Mouse (Mus musculus) neutrophil, adult 83 days (primary cell): Measurements from ENCODE around the gene Phlpp2. TPM values are rescaled to one million over a fixed set of nuclear protein-coding genes. Genes with fewer than 3 reads are reported as not detected.

Experiments used
- total RNA-seq, 2 experiments: library from RNA; stranded (reverse); gene quantifications; one replicate each; pipeline ENCODE4 v1.2.4; 2023

The Phlpp2 gene
- 1 to 10 TPM; 6.4 to 6.6 TPM for total RNA-seq

DNA sequence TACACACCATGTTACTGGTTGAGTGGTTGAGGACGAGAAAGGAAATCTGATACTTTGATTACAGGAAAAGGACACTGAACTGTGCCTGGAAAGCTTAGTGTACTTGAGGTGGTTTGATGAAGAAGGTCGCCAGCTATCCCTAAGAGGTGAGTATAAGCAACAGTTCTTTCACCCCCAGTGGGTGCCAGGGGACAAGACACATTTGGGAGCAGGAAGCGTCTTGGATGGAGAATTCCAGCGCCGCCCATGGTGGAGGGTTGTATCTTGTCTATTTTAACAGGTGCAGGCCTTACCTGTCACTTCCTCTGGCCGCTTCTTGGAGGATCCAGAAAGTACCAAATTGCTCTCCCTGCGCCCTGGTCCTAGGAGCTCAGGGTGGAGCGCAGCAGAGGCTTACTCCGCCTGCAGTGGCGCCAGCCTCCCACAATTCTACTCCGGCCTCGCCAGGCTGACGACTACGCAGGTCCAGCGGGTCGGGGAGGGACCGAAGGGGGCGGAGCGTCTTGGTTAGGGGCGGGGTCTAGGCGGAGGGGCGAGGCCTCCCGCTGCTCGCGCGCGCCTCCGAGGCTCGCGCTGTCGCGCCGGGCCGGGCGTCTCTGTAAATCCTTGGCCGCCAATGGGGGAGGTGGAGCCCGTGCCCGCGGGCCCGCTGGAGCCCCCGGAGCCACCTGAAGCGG is at the start of gene Phlpp2:
TSS of gene Phlpp2 (plus strand) at position 540 of the 677 bp plus-strand sequence.

GRCm38 (mm10) chr8:109961693-109962367 is 93.5 kb downstream of the Phlpp2 start, which contains the start of gene Marveld3:
TSS of gene Marveld3 (minus strand) at chr8:109962203.

GRCm38 (mm10) chr8:109990224-109990623 is 121.9 kb downstream of the Phlpp2 start, which contains the start of gene Tat:
TSS of gene Tat (plus strand) at chr8:109990437.

Other genes with a start within 250 kb of the Phlpp2 start
- gene Ist1, start 175.3 kb upstream of the Phlpp2 start, total RNA-seq = 10 to 100 TPM; 75.5 to 86.4 TPM
- gene Zfp821, start 163.0 kb upstream of the Phlpp2 start, total RNA-seq = 10 to 100 TPM; 12.6 to 14.3 TPM
- gene Atxn1l, start 130.8 kb upstream of the Phlpp2 start, total RNA-seq = 10 to 100 TPM; 28.8 to 30.4 TPM
- gene Ap1g1, start 90.0 kb upstream of the Phlpp2 start, total RNA-seq = 10 to 100 TPM; 73.2 to 79.5 TPM
- not detected for gene Marveld3, start 93.7 kb downstream of the Phlpp2 start, total RNA-seq
- not detected for gene Tat, start 121.9 kb downstream of the Phlpp2 start, total RNA-seq
- gene Chst4, start 171.2 kb downstream of the Phlpp2 start, total RNA-seq = not detected
- gene Zfp612, start 211.2 kb downstream of the Phlpp2 start, total RNA-seq = not detected
- not detected for gene Gm21964, start 232.7 kb downstream of the Phlpp2 start, total RNA-seq
- not detected for gene Gm17720, start 234.2 kb downstream of the Phlpp2 start, total RNA-seq